Mouse (Mus musculus) monocyte, adult 5-6 weeks (primary cell): Measurements from ENCODE around the gene Abhd4. TPM values are rescaled to one million over a fixed set of nuclear protein-coding genes. Genes with fewer than 3 reads are reported as not detected.
"Not testable (repeated sequence)": the region's sequence is repeated elsewhere in the genome, so short reads cannot be mapped to it uniquely, and the experiment has no call there.

Experiments
- ATAC-seq: fragments of 153-309, 156-312 bp; replicated peaks from 2 replicates; pipeline ENCODE4 v1.8.0; 2017; ENCODE audit warnings: mild to moderate bottlenecking; ENCODE audit not compliant: low TSS enrichment, insufficient number of reproducible peaks, severe bottlenecking, poor library complexity, low FRiP score
- total RNA-seq: library from RNA; stranded (forward); fragments of 200-1000, 200-491, 200-594 nt; gene quantifications from 3 replicates; pipeline ENCODE4 v1.2.3, GENCODE M21; 2017

The Abhd4 gene
- total RNA-seq, 1 experiment from 2014 or later: 7.7 TPM

DNA sequence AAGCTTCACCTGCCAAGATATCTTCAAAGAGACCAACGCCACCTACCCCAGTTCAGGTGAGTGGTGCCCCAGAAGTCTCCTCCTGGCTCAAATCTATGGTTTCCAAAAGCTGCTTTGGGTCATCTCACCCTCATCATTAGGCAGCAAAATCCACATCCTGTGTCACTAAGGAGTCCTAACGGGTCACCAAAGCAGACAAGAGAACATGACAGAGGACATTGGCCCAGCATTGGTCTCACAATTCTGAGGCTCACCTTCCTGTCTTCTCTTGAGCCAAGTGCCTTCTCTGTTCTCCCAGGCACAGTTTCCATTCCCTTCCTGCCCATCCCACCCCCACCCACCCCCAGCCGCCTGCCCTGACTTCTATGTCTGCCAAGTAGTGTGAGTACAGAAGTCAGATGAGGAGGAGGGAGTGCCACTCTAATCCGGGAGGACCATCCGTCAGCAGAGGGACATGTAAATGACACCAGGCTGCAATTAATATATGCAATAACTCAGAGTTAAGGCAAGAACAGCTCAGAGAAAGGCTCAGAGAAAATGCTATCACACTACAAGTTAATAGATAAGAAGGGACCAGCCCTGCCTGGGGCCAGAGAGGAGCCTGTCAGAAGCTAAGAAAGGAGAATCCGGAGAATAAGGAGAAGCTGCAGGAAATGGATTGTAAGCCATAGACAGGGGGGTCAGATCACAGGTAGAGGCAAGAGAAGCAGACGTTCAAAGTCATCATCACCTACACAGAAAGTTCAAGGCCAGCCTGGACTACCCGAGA is 33.1 kb upstream of the Abhd4 start:
- no peak for ATAC-seq

DNA sequence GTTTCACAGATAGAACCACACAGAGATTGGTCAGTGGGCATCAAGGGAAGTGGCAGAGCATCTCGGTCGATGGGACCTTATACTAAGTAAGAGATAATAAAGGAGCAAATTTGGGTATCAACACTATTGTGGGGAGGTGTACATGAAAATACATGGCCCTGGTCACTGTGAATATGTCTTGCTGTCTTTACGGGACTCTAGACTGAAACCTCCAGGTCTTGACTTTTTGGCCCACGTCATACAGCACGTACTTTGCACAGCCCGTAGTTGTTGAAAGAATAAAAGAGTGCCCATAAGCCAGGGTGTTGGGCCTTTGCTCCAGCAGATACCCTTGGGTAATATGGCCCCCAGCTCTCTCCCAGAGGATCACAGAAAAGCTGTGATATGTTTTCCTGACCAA is 32.3 kb upstream of the Abhd4 start:
- ATAC-seq: no peak

GRCm38 (mm10) chr14:54222289-54222727 is 31.7 kb upstream of the Abhd4 start:
- ATAC-seq: peak; percentile 57

- ATAC-seq: no peak
Observed at GRCm38 (mm10) chr14:54223315-54224063, 30.5 kb upstream of the Abhd4 start.

- no peak for ATAC-seq
Observed at GRCm38 (mm10) chr14:54224064-54224417, 29.9 kb upstream of the Abhd4 start.

DNA sequence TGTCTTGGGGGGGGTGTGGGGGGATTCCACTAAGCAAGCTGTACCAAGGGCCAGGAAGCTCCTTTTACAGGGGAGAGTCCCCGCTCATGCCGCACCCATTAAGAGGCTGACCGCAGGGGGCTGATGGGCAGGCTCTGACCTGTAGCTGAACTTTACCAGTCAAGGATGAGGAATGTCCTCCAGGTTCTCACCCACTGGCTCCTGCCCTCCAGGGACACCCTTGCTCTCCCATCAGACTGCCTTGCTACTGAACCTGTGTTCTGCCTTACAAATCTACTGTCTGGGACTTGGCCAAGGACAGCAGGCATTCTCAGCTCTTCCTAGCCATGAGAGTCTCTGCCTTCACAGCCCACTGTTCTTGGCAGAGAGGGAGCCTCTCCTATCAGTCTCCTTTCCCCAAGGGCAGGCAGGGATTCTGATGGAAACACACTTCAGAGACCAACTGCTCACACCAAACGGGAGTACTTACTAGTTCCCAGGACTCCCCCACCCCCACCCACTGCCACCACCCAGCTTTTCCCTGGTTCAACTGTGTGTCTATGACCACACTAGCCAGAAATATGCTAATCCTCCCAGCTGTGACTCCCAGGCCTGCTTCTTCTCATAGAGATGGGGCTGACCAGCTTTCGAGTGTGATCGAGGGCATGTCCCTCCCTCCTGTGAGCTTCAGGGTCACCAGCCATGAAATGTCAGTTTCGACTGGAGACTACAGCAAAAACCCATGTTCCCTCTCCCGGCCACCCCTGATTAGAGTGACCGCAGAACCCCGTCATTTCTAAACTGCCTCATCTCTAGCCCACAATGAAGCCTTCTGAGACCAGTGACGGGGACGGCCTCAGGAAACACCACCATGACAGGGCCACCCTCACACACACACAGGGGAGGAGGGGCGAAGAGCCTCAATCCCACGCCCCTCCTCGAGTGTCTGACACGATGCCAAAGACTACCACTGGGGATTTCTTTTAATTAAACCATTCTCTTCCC is 29.2 kb upstream of the Abhd4 start:
- ATAC-seq: peak; percentile 9

DNA sequence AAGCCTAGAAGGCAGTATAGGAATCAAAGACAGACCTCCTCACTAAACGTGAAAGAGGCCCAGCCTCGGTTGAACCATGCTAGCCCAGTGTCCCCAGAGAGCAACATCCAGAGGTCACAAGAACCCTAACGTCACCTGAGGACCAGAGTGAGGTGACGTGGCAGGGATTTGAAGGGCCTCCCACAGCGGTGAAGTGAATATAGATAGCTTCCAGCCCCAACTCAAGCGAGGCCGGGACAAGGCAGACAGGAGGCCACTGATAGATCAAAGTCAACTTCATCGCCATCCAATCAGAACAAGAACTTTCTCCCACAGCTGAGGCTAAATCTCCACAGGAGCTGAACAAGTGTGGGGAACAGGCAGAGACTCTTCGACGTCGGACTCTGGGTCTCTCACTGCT is 28.3 kb upstream of the Abhd4 start:
- no peak for ATAC-seq

DNA sequence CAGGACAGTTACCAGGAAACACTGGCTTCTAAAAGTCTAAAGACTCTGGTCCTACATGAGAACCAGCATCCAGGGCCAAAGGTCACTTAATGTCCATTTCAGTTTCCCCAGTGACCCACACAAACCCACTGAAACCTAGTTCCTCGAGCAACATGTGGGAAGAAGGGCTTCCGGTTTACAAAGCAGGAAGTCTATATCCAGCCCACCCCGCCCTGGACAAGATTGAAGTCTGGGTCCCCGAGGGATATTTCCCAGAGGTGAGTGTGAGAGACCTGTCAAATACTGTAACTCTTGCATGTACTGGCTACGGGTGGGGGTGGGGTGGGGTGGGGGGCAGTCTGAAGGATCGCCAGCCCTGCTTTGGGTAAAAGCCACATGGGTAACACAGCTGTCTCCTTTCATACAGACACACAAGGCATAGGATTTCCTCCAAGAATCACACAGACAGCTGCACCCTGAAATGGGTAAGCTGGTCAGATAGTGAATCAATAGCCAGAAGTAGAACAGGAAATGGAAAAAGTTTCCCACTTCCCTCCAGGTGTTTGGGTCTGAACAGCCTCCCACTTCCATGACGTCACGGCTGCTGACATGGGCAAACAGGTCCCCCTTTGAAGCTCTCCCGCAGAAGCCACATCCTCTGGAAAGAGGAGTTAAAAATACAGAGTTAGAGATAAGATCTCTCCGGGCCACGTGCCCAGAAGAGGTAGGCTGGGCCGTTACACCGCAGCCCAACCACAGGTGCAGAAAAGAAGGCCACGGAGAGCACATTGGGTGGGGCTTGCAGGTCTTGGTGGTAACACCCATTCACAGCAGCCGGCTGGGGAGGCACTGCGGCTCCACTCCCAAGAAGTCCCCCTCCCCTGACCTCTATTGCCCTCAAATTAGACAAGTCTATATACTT is 26.8 kb upstream of the Abhd4 start:
- peak; percentile 53 for ATAC-seq

- no peak for ATAC-seq
Observed at GRCm38 (mm10) chr14:54227911-54228451, 26.0 kb upstream of the Abhd4 start.

DNA sequence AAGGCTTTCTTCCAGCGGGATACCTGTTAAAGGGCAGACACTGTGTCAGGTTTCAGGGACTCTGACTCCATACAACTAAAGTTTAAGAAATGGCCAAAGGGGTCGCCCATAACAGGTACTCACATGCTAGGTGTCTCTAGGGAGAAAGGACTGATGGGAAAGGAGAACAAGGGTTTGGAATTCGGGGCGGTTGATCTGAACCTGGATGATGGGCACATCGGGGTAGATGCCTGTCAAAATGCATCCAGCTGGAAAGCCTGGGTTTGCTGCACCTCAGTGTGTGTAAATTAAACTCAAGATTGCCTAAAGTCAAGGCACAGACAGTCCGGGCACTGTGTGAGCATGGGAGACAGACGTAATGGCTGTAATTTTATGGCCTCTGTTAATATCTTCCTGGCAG is 25.5 kb upstream of the Abhd4 start:
- no peak for ATAC-seq

GRCm38 (mm10) chr14:54228933-54229713 is 24.9 kb upstream of the Abhd4 start:
- no peak for ATAC-seq

DNA sequence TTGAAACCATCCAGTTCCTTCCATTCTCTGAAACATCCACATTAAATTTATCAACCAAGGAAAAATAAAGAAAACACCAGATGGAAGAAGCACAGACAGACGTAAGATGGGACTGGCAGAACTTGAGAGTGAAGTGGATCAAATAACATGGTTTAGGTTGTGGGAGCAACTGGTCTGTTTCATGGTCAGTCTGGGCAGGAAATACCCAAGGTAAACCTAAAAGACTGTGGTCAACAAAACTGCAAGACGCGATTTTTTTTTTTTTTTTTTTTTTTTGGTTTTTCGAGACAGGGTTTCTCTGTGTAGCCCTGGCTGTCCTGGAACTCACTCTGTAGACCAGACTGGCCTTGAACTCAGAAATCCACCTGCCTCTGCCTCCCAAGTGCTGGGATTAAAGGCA is 24.1 kb upstream of the Abhd4 start:
- ATAC-seq: not testable (repeated sequence)

- ATAC-seq: no peak
Observed at GRCm38 (mm10) chr14:54230638-54231150, 23.3 kb upstream of the Abhd4 start.

DNA sequence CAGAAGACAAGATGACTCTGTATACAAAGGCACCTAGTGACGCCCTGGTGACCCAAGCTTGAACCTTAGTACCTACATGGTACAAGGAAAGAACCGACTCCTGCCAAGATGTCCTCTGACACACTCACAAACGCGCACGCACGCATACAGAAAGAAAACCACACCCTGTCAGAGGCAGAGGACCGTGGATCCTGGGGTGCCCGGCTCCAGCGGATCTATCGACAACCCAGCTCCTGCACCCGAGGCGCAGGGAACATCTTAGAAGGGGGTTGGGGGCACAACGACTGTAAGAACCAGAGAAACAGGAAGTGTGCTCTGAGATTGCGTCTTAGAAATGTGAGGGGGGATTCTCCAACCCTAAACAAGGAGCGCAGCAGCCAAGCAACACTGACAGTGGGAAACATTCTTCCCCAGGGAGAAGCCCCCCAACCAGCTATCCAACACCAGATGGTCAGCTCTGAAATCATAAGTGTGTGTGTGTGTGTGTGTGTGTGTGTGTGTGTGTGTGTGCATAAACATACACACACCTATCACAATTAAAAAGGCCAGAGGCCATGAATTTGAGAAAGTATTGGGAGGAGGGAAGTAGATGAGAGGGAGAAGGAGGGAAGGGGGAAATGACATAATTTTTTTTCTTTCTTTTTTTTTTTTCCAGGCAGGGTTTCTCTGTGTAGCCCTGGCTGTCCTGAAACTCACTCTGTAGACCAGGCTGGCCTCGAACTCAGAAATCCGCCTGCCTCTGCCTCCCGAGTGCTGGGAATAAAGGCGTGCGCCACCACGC is 22.6 kb upstream of the Abhd4 start:
- no peak for ATAC-seq

GRCm38 (mm10) chr14:54232143-54232542 is 21.8 kb upstream of the Abhd4 start:
- no peak for ATAC-seq

GRCm38 (mm10) chr14:54232811-54233558 is 21.0 kb upstream of the Abhd4 start:
- peak; percentile 66 for ATAC-seq
